Mouse (Mus musculus) liver, embryonic 15.5 days (tissue): ENCODE measurements around the gene Relb. TPM values are rescaled to one million over a fixed set of nuclear protein-coding genes. Genes with fewer than 3 reads are reported as not detected.

Experiments used
- ATAC-seq: fragments of 200-750 bp; cut with Nextera tagmentation; 2 replicates; pipeline ENCODE4 v1.8.0; 2017; ENCODE audit warnings: moderate number of reproducible peaks, mild to moderate bottlenecking, moderate library complexity; ENCODE audit not compliant: insufficient read depth
- H3K27ac ChIP-seq: fragments of 300-500 bp; sonication (generic); replicated peaks from 2 replicates; pipeline ENCODE4 v1.5.1; 2015; ENCODE audit warnings: mild to moderate bottlenecking, inconsistent platforms
- H3K27me3 ChIP-seq: fragments of 300-500 bp; sonication (generic); 2 replicates; pipeline ENCODE4 v1.6.1; 2015; ENCODE audit warnings: mild to moderate bottlenecking, inconsistent platforms
- H3K36me3 ChIP-seq: fragments of 300-500 bp; sonication (generic); replicated peaks from 2 replicates; pipeline ENCODE4 v1.6.1; 2015; ENCODE audit warnings: moderate library complexity, mild to moderate bottlenecking, inconsistent platforms
- H3K4me1 ChIP-seq: fragments of 300-500 bp; sonication (generic); replicated peaks from 2 replicates; pipeline ENCODE4 v1.6.1; 2015; ENCODE audit warnings: inconsistent platforms
- H3K4me2 ChIP-seq: fragments of 300-500 bp; sonication (generic); 2 replicates; pipeline ENCODE4 v1.6.1; 2015; ENCODE audit warnings: moderate library complexity, mild to moderate bottlenecking, inconsistent platforms
- H3K4me3 ChIP-seq: fragments of 300-500 bp; sonication (generic); replicated peaks from 2 replicates; pipeline ENCODE4 v1.5.1; 2015; ENCODE audit warnings: mild to moderate bottlenecking, inconsistent platforms
- H3K9ac ChIP-seq: fragments of 300-500 bp; sonication (generic); 2 replicates; pipeline ENCODE4 v1.6.1; 2015; ENCODE audit warnings: moderate library complexity, mild to moderate bottlenecking, inconsistent platforms
- H3K9me3 ChIP-seq: fragments of 300-500 bp; sonication (generic); replicated peaks from 2 replicates; pipeline ENCODE4 v1.6.1; 2016; ENCODE audit warnings: inconsistent platforms
- WGBS: fragments of 180-500 bp; shearing (Covaris S2); methylation state at CpG from one replicate; pipeline ENCODE4 v1.1.7; 2015; ENCODE audit warnings: mixed read lengths; ENCODE audit not compliant: insufficient replicate concordance; 5-methylcytosine and 5-hydroxymethylcytosine counted together
- polyA plus RNA-seq: library from polyadenylated mRNA; unstranded; fragments of >200 nt; fragmentation: Nextera tagmentation; extraction: Ambion mirVana; gene quantifications from 2 replicates; pipeline ENCODE4 v1.2.1, GENCODE M21; 2015

The Relb gene
- polyA plus RNA-seq, 1 experiment from 2014 or later, result 1.7 TPM

DNA sequence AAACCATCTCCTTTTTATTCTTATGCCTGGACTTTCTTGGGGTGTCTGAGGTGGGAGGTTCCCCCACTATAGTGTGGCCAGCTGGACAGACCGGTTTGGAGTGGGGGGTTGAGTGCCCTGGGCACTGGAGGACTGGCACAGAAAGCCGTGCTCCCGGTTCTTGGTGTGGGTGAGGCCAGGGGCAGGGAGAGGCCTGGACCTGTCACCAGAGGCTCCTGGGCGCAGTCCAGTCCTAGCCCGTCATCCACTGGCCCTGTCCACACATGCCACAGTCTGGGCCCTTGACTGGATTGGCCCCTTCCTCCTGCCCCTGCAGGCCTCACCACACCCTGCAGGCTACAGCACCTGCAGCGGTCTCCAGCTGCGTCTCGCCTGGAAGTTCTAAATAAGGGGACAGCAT is 48.6 kb downstream of the Relb start:
- Histone ChIP-seq H3K9ac (no peak overlapping the region), H3K36me3 (peaks cover 39% of the 10 kb centered on the region), H3K4me3 (no peak overlapping the region), H3K27me3 (peaks cover 23% of the 10 kb centered on the region), H3K27ac (no peak overlapping the region), H3K9me3 (no peaks in the 10 kb centered on the region), H3K4me1 (peaks cover 32% of the 10 kb centered on the region), H3K4me2 (no peak overlapping the region)
- ATAC-seq, result no peak
- 83% methylated on average over 8 of the region's 8 CpGs for WGBS

GRCm38 (mm10) chr7:19579751-19580150 is 49.5 kb downstream of the Relb start:
- no peak for ATAC-seq
- peaks cover 41% of the 10 kb centered on the region for H3K4me1 ChIP-seq
- H3K27ac ChIP-seq, result no peak overlapping the region
- peaks cover 30% of the 10 kb centered on the region for H3K36me3 ChIP-seq
- H3K4me3 ChIP-seq, result no peak overlapping the region
- WGBS, result 79% methylated on average over 10 of the region's 10 CpGs
- H3K4me2 ChIP-seq, result no peak overlapping the region
- no peaks in the 10 kb centered on the region for H3K9me3 ChIP-seq
- H3K27me3 ChIP-seq, result peaks cover 23% of the 10 kb centered on the region
- H3K9ac ChIP-seq, result no peak overlapping the region

GRCm38 (mm10) chr7:19578436-19578835 is 50.8 kb downstream of the Relb start:
- Histone ChIP-seq H3K4me2 (peak overlapping the region; percentile 95), H3K4me3 (peak overlapping the region; percentile 57; the same call in 1 of the 2 replicates), H3K27ac (no peak overlapping the region), H3K36me3 (peaks cover 17% of the 10 kb centered on the region), H3K9ac (no peak overlapping the region), H3K27me3 (peaks cover 23% of the 10 kb centered on the region), H3K4me1 (peaks cover 54% of the 10 kb centered on the region), H3K9me3 (no peaks in the 10 kb centered on the region)
- ATAC-seq, result no peak
- WGBS, result 53% methylated on average over 4 of the region's 4 CpGs

DNA sequence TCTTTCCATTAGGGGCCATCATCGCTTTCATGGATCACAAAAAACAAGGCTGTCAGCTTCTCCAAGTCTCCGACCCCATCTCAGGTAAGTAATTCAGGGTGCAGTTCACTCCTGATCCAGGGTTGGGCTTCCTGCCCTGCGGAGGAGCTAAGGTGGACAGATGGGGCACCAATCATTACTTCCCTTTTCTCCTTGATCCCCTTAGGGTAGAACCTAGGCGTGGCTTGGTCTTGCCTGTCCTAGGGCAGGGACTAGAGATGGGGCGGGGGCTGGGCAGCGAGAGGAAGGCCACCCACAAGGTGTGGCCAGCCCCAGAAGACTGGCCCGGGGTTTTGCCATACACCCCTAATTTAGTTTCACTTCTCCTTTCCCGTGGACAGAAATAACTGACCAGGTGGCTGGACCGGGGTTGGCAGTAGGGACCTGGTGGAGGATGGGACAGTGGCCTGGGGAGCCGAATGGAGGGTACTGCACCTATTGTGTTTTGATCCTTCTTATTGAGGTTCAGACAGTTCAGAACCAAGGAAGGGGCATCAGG is 51.3 kb downstream of the Relb start:
- H3K9me3 ChIP-seq, result no peaks in the 10 kb centered on the region
- H3K36me3 ChIP-seq, result peaks cover 15% of the 10 kb centered on the region
- peak overlapping the region; percentile 42; the same call in 1 of the 2 replicates for H3K9ac ChIP-seq
- WGBS, result 11% methylated on average over 10 of the region's 10 CpGs
- H3K27me3 ChIP-seq, result peaks cover 23% of the 10 kb centered on the region
- ATAC-seq, result peak; percentile 5; the same call in 1 of the 2 replicates
- peaks cover 56% of the 10 kb centered on the region for H3K4me1 ChIP-seq
- H3K4me2 ChIP-seq, result peak overlapping the region; percentile 95
- H3K4me3 ChIP-seq, result peak overlapping the region; percentile 57
- peak overlapping the region; percentile 16; the same call in 1 of the 2 replicates for H3K27ac ChIP-seq

DNA sequence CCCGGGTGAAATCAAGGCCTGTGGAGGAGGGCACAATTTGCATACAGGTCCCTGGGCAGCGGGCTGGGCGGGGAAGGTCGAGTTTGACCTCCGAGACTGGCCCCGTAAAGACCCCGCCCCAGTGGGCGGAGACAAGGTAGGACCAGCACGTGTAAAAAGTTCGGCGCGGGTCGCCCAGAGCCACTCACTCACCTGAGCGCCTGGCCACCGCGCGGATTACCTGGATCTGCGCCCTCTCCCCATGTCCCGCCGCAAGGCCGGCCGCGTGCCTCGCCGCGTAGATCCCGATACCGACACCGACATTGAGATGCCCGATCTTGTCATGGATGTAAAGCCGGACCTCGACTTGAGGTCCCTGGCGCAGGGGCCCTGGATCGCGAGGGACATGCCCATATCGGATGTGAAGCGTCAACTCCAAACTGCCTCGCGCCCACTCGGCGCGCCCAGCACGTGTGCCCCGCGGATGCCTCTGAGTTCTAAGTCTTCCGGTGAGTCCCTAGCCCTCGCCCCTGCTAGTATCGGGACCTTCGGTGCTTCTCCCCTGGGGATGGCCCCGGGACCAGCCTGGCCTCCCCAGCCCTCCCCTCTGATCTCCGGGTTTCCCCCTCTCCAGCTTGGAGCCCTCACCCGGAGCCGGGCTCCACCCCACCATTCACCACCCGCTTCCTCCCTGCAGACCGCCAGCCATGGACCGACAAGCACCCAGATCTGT is 51.9 kb downstream of the Relb start, which contains the start of the genes Zfp296 and Gemin7:
Gene Zfp296 (plus strand): TSS at position 147 of the 712 bp plus-strand sequence.
Gene Gemin7 (minus strand): TSS at position 455 of the 712 bp plus-strand sequence.
- H3K4me1 ChIP-seq, result peaks cover 60% of the 10 kb centered on the region
- ATAC-seq, result no peak
- H3K36me3 ChIP-seq, result peaks cover 11% of the 10 kb centered on the region
- whole genome bisulfite sequencing, result under 1% methylated on average over 55 of the region's 56 CpGs
- H3K4me3 ChIP-seq, result peak within 1 kb of the TSS; percentile 57
- H3K4me2 ChIP-seq, result peak within 1 kb of the TSS; percentile 95
- H3K27me3 ChIP-seq, result peaks cover 23% of the 10 kb centered on the region
- no peaks in the 10 kb centered on the region for H3K9me3 ChIP-seq
- H3K9ac ChIP-seq, result peak within 1 kb of the TSS; percentile 42; the same call in 1 of the 2 replicates
- peak within 1 kb of the TSS; percentile 42 for H3K27ac ChIP-seq

DNA sequence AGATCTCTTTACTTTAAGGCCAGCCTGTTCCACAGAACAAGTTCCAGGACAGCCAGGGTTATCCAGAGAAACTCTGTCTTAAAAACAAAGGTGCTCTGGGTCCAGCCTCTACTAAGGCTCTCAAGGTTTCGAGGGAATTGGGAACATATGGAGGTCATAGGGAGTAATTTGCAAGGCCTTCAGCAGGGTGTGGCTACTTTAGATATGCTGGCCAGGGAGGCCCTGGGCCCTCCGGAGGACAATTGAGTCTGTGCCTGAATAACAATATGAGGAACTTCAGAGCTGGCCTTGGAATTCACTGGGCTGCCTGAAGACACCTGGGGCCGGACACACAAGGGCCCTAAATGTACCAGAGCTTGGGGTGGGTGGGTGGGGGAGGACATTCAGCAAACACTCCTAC is 53.7 kb downstream of the Relb start:
- H3K4me2 ChIP-seq, result peak overlapping the region; percentile 33; the same call in 1 of the 2 replicates

DNA sequence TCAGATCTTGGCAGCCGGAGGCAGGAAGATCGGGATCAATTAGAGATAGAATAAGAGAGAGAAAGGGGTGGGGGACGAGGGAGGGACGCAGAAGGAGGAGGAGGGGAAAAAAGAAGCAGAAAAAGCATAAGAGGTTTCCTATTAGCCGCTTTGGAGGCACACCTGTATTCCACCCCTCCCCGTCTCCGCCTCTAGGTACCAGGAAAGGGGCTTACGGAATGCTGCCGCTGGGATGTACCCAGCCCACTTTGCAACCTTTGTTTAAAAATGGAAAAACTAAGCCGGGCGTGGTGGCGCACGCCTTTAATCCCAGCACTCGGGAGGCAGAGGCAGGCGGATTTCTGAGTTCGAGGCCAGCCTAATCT is 55.5 kb downstream of the Relb start:
- WGBS, result 26% methylated on average over 16 of the region's 16 CpGs
- H3K27ac ChIP-seq, result peak overlapping the region; percentile 95
- peak overlapping the region; percentile 81 for H3K9ac ChIP-seq
- H3K4me3 ChIP-seq, result peak overlapping the region; percentile 72
- peak overlapping the region; percentile 95 for H3K4me2 ChIP-seq
- peaks cover 23% of the 10 kb centered on the region for H3K27me3 ChIP-seq
- peaks cover 27% of the 10 kb centered on the region for H3K36me3 ChIP-seq
- no peaks in the 10 kb centered on the region for H3K9me3 ChIP-seq
- peaks cover 82% of the 10 kb centered on the region for H3K4me1 ChIP-seq
- ATAC-seq, result no peak

More for the DNA sequence above, 53.7 kb downstream of the Relb start:
- no peak overlapping the region for H3K9ac ChIP-seq
- H3K4me1 ChIP-seq, result peaks cover 76% of the 10 kb centered on the region
- H3K9me3 ChIP-seq, result no peaks in the 10 kb centered on the region
- H3K36me3 ChIP-seq, result peaks cover 9% of the 10 kb centered on the region
- WGBS, result 43% methylated on average over 3 of the region's 3 CpGs
- ATAC-seq, result no peak
- peak overlapping the region; percentile 42 for H3K27ac ChIP-seq
- H3K27me3 ChIP-seq, result peaks cover 23% of the 10 kb centered on the region
- no peak overlapping the region for H3K4me3 ChIP-seq

- no peaks in the 10 kb centered on the region for H3K9me3 ChIP-seq
- H3K4me3 ChIP-seq, result peak overlapping the region; percentile 72
- peak overlapping the region; percentile 95 for H3K27ac ChIP-seq
- WGBS, result under 1% methylated on average over 53 of the region's 53 CpGs
- peak overlapping the region; percentile 95 for H3K4me2 ChIP-seq
- H3K9ac ChIP-seq, result peak overlapping the region; percentile 81
- peaks cover 19% of the 10 kb centered on the region for H3K27me3 ChIP-seq
- peaks cover 33% of the 10 kb centered on the region for H3K36me3 ChIP-seq
- ATAC-seq, result peak; percentile 88
- peaks cover 82% of the 10 kb centered on the region for H3K4me1 ChIP-seq
Observed at GRCm38 (mm10) chr7:19572926-19573775, 56.1 kb downstream of the Relb start.

GRCm38 (mm10) chr7:19569647-19570046 is 59.6 kb downstream of the Relb start:
- H3K27ac ChIP-seq, result no peak overlapping the region
- ATAC-seq, result no peak
- H3K36me3 ChIP-seq, result peaks cover 58% of the 10 kb centered on the region
- H3K27me3 ChIP-seq, result no peaks in the 10 kb centered on the region
- H3K4me3 ChIP-seq, result no peak overlapping the region
- H3K4me2 ChIP-seq, result no peak overlapping the region
- whole genome bisulfite sequencing, result 71% methylated on average over 3 of the region's 3 CpGs
- H3K9ac ChIP-seq, result no peak overlapping the region
- peaks cover 70% of the 10 kb centered on the region for H3K4me1 ChIP-seq
- H3K9me3 ChIP-seq, result no peaks in the 10 kb centered on the region

GRCm38 (mm10) chr7:19567426-19567825 is 61.8 kb downstream of the Relb start:
- no peak overlapping the region; the same call in 1 of the 2 replicates for H3K27ac ChIP-seq

DNA sequence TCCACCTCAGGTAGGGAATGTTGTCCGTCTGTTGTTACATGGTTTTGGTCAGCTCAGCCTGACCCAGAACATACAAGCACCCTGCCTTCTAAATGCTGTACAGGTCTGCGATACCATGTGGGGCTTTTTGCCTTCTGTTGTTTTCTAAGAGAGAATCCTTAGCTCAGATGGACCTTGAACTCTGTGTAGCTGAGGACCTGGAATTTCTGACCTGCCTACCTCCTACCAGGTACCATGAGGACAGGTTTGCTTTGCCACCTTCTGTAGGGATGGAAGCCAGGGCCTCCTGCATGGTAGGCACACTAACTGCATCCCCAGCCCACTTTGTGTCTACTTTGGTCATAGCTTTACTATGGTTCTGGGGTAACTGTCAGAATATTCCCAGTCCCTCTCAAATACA is 63.4 kb downstream of the Relb start:
- H3K9ac ChIP-seq, result no peak overlapping the region
- H3K36me3 ChIP-seq, result peaks cover 57% of the 10 kb centered on the region
- WGBS, result 85% methylated on average over 2 of the region's 2 CpGs
- peaks cover 63% of the 10 kb centered on the region for H3K4me1 ChIP-seq
- ATAC-seq, result no peak
- no peaks in the 10 kb centered on the region for H3K9me3 ChIP-seq
- H3K4me2 ChIP-seq, result no peak overlapping the region
- H3K4me3 ChIP-seq, result no peak overlapping the region
- no peaks in the 10 kb centered on the region for H3K27me3 ChIP-seq
- H3K27ac ChIP-seq, result peak overlapping the region; percentile 94

More at GRCm38 (mm10) chr7:19567426-19567825, 61.8 kb downstream of the Relb start:
- 88% methylated on average over 8 of the region's 8 CpGs for WGBS
- Histone ChIP-seq H3K4me2 (no peak overlapping the region), H3K4me3 (no peak overlapping the region), H3K36me3 (peaks cover 64% of the 10 kb centered on the region), H3K27me3 (no peaks in the 10 kb centered on the region), H3K9me3 (no peaks in the 10 kb centered on the region), H3K4me1 (peaks cover 75% of the 10 kb centered on the region), H3K9ac (no peak overlapping the region)
- no peak for ATAC-seq
